Mouse (Mus musculus) common myeloid progenitor, adult 5-6 weeks (primary cell): ENCODE measurements at regions not wholly inside any gene's neighbourhood (a gene's known extent, or its start where the extent isn't known, plus 50 kb on each side); places are given as distances from the start of the nearest gene placed in this dataset.

Source experiments
- ATAC-seq: replicated peaks from 2 replicates; pipeline ENCODE4 v1.8.0; 2016; ENCODE audit warnings: low read depth, mild to moderate bottlenecking, moderate TSS enrichment, inconsistent platforms; ENCODE audit not compliant: poor library complexity, severe bottlenecking

GRCm38 (mm10) chr12:8111484-8111883 is 96.4 kb upstream of the Ldah start:
- no peak for ATAC-seq

GRCm38 (mm10) chr12:8155566-8155965 is 52.3 kb upstream of the Ldah start:
- peak; percentile 42; the same call in 1 of the 2 replicates for ATAC-seq
